11 mouse cellular contexts compared by ENCODE assay signal in genomic region chr11:113389637-113390036, GRCm38 (mm10).
DNase-seq lines count a peak whose midpoint lies in the region; ATAC-seq lines count a peak whose summit lies in the region.
"Had no signal": no experiment of that assay in that cellular context is flagged by ENCODE, and none has a peak within 500 bp of the region (broad histone marks: within the 10 kb centered on the region; RNA-seq: fewer than 3 reads in every experiment).

No protein-coding gene starts in this region.

- no peak overlapping the region for H3K4me3 ChIP-seq in forebrain, embryonic 14.5 days (ENCODE audit: low read depth, low read length)
- H3K4me3 ChIP-seq in midbrain, embryonic 14.5 days (replicated peaks; ENCODE audit: low read depth, low read length) = no peak overlapping the region
- H3K4me3 ChIP-seq in heart, embryonic 11.5 days (ENCODE audit: low read depth, low read length) = no peak overlapping the region
- H3K4me3 ChIP-seq: heart, embryonic 15.5 days; stomach, embryonic 15.5 days had no signal

- no peaks in the 10 kb centered on the region for H3K36me3 ChIP-seq in forebrain, embryonic 14.5 days (ENCODE audit: control insufficient read depth, insufficient read depth, low read length)
- H3K36me3 ChIP-seq in midbrain, embryonic 14.5 days (ENCODE audit: control insufficient read depth, insufficient read depth, low read length) = no peaks in the 10 kb centered on the region
- H3K36me3 ChIP-seq in heart, embryonic 11.5 days (ENCODE audit: control insufficient read depth, insufficient read depth, low read length) = no peaks in the 10 kb centered on the region
- H3K36me3 ChIP-seq: heart, embryonic 15.5 days; stomach, embryonic 15.5 days had no signal

- no peaks in the 10 kb centered on the region for H3K9me3 ChIP-seq in forebrain, embryonic 14.5 days (replicated peaks; ENCODE audit: control insufficient read depth, low read length)
- no peaks in the 10 kb centered on the region for H3K9me3 ChIP-seq in midbrain, embryonic 14.5 days (ENCODE audit: control insufficient read depth, low read length)
- H3K9me3 ChIP-seq in heart, embryonic 11.5 days (replicated peaks; ENCODE audit: control insufficient read depth, low read length) = no peaks in the 10 kb centered on the region
- H3K9me3 ChIP-seq: heart, embryonic 15.5 days; stomach, embryonic 15.5 days had no signal

- H3K27ac ChIP-seq in forebrain, embryonic 14.5 days (ENCODE audit: low read depth, low read length) = no peak overlapping the region
- peak overlapping the region; percentile 67; the same call in 1 of the 2 replicates for H3K27ac ChIP-seq in midbrain, embryonic 14.5 days (replicated peaks; ENCODE audit: low read depth, low read length)
- no peak overlapping the region for H3K27ac ChIP-seq in heart, embryonic 11.5 days (ENCODE audit: low read depth, low read length)
- H3K27ac ChIP-seq: heart, embryonic 15.5 days; stomach, embryonic 15.5 days had no signal

- WGBS in forebrain, embryonic 14.5 days = 15% methylated on average over 6 of the region's 6 CpGs
- 17% methylated on average over 6 of the region's 6 CpGs for WGBS in midbrain, embryonic 14.5 days
- WGBS in heart, embryonic 11.5 days (ENCODE audit: insufficient replicate concordance) = 52% methylated on average over 6 of the region's 6 CpGs

- no peaks in the 10 kb centered on the region for H3K27me3 ChIP-seq in forebrain, embryonic 14.5 days (replicated peaks; ENCODE audit: control insufficient read depth, insufficient read depth, low read length)
- no peaks in the 10 kb centered on the region for H3K27me3 ChIP-seq in midbrain, embryonic 14.5 days (ENCODE audit: control insufficient read depth, insufficient read depth, low read length)
- no peaks in the 10 kb centered on the region for H3K27me3 ChIP-seq in heart, embryonic 11.5 days (ENCODE audit: control insufficient read depth, insufficient read depth, low read length)
- H3K27me3 ChIP-seq: heart, embryonic 15.5 days; stomach, embryonic 15.5 days had no signal

- no peak overlapping the region for H3K4me2 ChIP-seq in forebrain, embryonic 14.5 days (ENCODE audit: low read length)
- H3K4me2 ChIP-seq in midbrain, embryonic 14.5 days (ENCODE audit: low read length) = no peak overlapping the region
- no peak overlapping the region for H3K4me2 ChIP-seq in heart, embryonic 11.5 days
- H3K4me2 ChIP-seq: heart, embryonic 15.5 days; stomach, embryonic 15.5 days had no signal

- peak; percentile 37 for DNase-seq in embryo, embryonic 11 days
- DNase-seq in embryo, embryonic 10 days (ENCODE audit: low spot score) = no peak
- peak; percentile 93 for DNase-seq in R1 (ENCODE audit: low read depth, low spot score)
- peak; percentile 62 for DNase-seq in forebrain, embryonic 14.5 days (ENCODE audit: low spot score)
- DNase-seq in midbrain, embryonic 14.5 days = peak; percentile 81
- no peak for DNase-seq in thymus, postnatal 10 days (ENCODE audit: low spot score in 2 of 2)
- DNase-seq in urinary bladder, postnatal 14 days (ENCODE audit: low spot score) = no peak
- DNase-seq: kidney, postnatal 25 days had no signal

- ATAC-seq in forebrain, embryonic 14.5 days = peak; percentile 35; the same call in 1 of the 2 replicates
- no peak for ATAC-seq in midbrain, embryonic 14.5 days (ENCODE audit: low FRiP score, low TSS enrichment)
- ATAC-seq in heart, embryonic 11.5 days (replicated peaks; ENCODE audit: insufficient number of reproducible peaks, low FRiP score, low TSS enrichment) = no peak

- H3K9ac ChIP-seq in forebrain, embryonic 14.5 days (ENCODE audit: low read length) = no peak overlapping the region
- no peak overlapping the region for H3K9ac ChIP-seq in midbrain, embryonic 14.5 days (replicated peaks; ENCODE audit: low read length)
- H3K9ac ChIP-seq in heart, embryonic 11.5 days (ENCODE audit: low read depth, low read length) = no peak overlapping the region
- H3K9ac ChIP-seq: heart, embryonic 15.5 days; stomach, embryonic 15.5 days had no signal

- H3K4me1 ChIP-seq in forebrain, embryonic 14.5 days (ENCODE audit: control insufficient read depth, insufficient read depth, low read length) = peaks cover 39% of the 10 kb centered on the region
- peaks cover 53% of the 10 kb centered on the region for H3K4me1 ChIP-seq in midbrain, embryonic 14.5 days (ENCODE audit: control insufficient read depth, insufficient read depth, low read length)
- peaks cover 6% of the 10 kb centered on the region; the same call in 1 of the 2 replicates for H3K4me1 ChIP-seq in heart, embryonic 11.5 days (ENCODE audit: control insufficient read depth, insufficient read depth, low read length)
- H3K4me1 ChIP-seq: stomach, embryonic 15.5 days had no signal

Comparison
In these comparisons a context has a peak if more than half of its experiments do, and no peak if none do; other contexts are left out.
1. DNase-seq: peak in embryo, embryonic 11 days (single experiment), R1 (single experiment), forebrain, embryonic 14.5 days (single experiment) and midbrain, embryonic 14.5 days (single experiment); none in embryo, embryonic 10 days (single experiment), thymus, postnatal 10 days (0 of 2) and urinary bladder, postnatal 14 days (single experiment).